Comparison of ENCODE assay signal across 7 mouse cellular contexts in genomic region chr6:83866423-83866822, GRCm38 (mm10). TPM values are rescaled to one million over a fixed set of nuclear protein-coding genes. Genes with fewer than 3 reads are reported as not detected.
A peak's percentile ranks its signal among the peaks of the same experiment; 100 is the strongest.
DNase-seq lines count a peak whose midpoint lies in the region; ATAC-seq and TF ChIP-seq lines count a peak whose summit lies in the region.

No protein-coding gene starts in this region.

- H3K27ac ChIP-seq in lung, embryonic 14.5 days (ENCODE audit: low read depth), result no peak overlapping the region
- H3K27ac ChIP-seq in forebrain, embryonic 12.5 days, result no peak overlapping the region
- H3K27ac ChIP-seq in intestine, embryonic 16.5 days (ENCODE audit: low read length), result no peak overlapping the region
- no peak overlapping the region for H3K27ac ChIP-seq in neural tube, embryonic 11.5 days (ENCODE audit: low read depth, low read length)

- no peaks in the 10 kb centered on the region for H3K4me1 ChIP-seq in lung, embryonic 14.5 days (ENCODE audit: insufficient read depth)
- peaks cover 10% of the 10 kb centered on the region for H3K4me1 ChIP-seq in forebrain, embryonic 12.5 days
- H3K4me1 ChIP-seq in intestine, embryonic 16.5 days (ENCODE audit: control insufficient read depth, insufficient read depth, low read length), result 0 out of 2 replicates have a peak, but pooled peaks cover 2% of the 10 kb centered on the region
- peaks cover 5% of the 10 kb centered on the region; the same call in 1 of the 2 replicates for H3K4me1 ChIP-seq in neural tube, embryonic 11.5 days (ENCODE audit: control insufficient read depth, insufficient read depth, low read length)

- no peak overlapping the region for H3K9ac ChIP-seq in lung, embryonic 14.5 days
- no peak overlapping the region for H3K9ac ChIP-seq in forebrain, embryonic 12.5 days
- H3K9ac ChIP-seq in intestine, embryonic 16.5 days (ENCODE audit: low read depth, low read length), result no peak overlapping the region
- H3K9ac ChIP-seq in neural tube, embryonic 11.5 days (ENCODE audit: low read length), result no peak overlapping the region

- no peaks in the 10 kb centered on the region for H3K36me3 ChIP-seq in lung, embryonic 14.5 days (ENCODE audit: insufficient read depth)
- no peaks in the 10 kb centered on the region for H3K36me3 ChIP-seq in forebrain, embryonic 12.5 days (replicated peaks)
- H3K36me3 ChIP-seq in intestine, embryonic 16.5 days (ENCODE audit: control insufficient read depth, insufficient read depth, low read length), result no peaks in the 10 kb centered on the region
- no peaks in the 10 kb centered on the region for H3K36me3 ChIP-seq in neural tube, embryonic 11.5 days (ENCODE audit: control insufficient read depth, insufficient read depth, low read length)

- no peaks in the 10 kb centered on the region for H3K27me3 ChIP-seq in lung, embryonic 14.5 days (ENCODE audit: insufficient read depth, low read length)
- H3K27me3 ChIP-seq in forebrain, embryonic 12.5 days, result peaks cover 10% of the 10 kb centered on the region
- no peaks in the 10 kb centered on the region for H3K27me3 ChIP-seq in intestine, embryonic 16.5 days (replicated peaks; ENCODE audit: control insufficient read depth, insufficient read depth, low read length)
- H3K27me3 ChIP-seq in neural tube, embryonic 11.5 days (ENCODE audit: control insufficient read depth, insufficient read depth, low read length), result peaks cover 3% of the 10 kb centered on the region; the same call in 1 of the 2 replicates

- 35% methylated on average over 4 of the region's 4 CpGs for WGBS in lung, embryonic 14.5 days
- 44% methylated on average over 4 of the region's 4 CpGs for WGBS in forebrain, embryonic 12.5 days
- 42% methylated on average over 4 of the region's 4 CpGs for WGBS in intestine, embryonic 16.5 days
- WGBS in neural tube, embryonic 11.5 days, result 45% methylated on average over 4 of the region's 4 CpGs

- H3K4me2 ChIP-seq in lung, embryonic 14.5 days, result peak overlapping the region; percentile 99
- peak overlapping the region; percentile 99 for H3K4me2 ChIP-seq in forebrain, embryonic 12.5 days
- H3K4me2 ChIP-seq in intestine, embryonic 16.5 days (ENCODE audit: low read depth, low read length), result peak overlapping the region; percentile 16; the same call in 1 of the 2 replicates
- peak overlapping the region; percentile 95; the same call in 1 of the 2 replicates for H3K4me2 ChIP-seq in neural tube, embryonic 11.5 days (ENCODE audit: low read depth)

- peak; percentile 15; the same call in 1 of the 2 replicates for ATAC-seq in lung, embryonic 14.5 days (ENCODE audit: insufficient read depth)
- ATAC-seq in forebrain, embryonic 12.5 days (ENCODE audit: low FRiP score), result 0 out of 2 replicates have a peak, but pooled peaks have one; percentile 1
- 0 out of 2 replicates have a peak, but pooled peaks have one; percentile 4 for ATAC-seq in intestine, embryonic 16.5 days
- no peak for ATAC-seq in neural tube, embryonic 11.5 days (ENCODE audit: insufficient read depth, low FRiP score, low TSS enrichment)

- H3K4me3 ChIP-seq in lung, embryonic 14.5 days (ENCODE audit: low read depth, low read length), result no peak overlapping the region
- no peak overlapping the region for H3K4me3 ChIP-seq in forebrain, embryonic 12.5 days (replicated peaks)
- H3K4me3 ChIP-seq in intestine, embryonic 16.5 days (ENCODE audit: low read length), result no peak overlapping the region
- H3K4me3 ChIP-seq in neural tube, embryonic 11.5 days (ENCODE audit: low read depth, low read length), result no peak overlapping the region

- DNase-seq in lung, embryonic 14.5 days, result no peak
- no peak for DNase-seq in lung, postnatal 25 days (ENCODE audit: low spot score)
- peak; percentile 14 for DNase-seq in neural tube, embryonic 11.5 days (ENCODE audit: low spot score)
- DNase-seq in adrenal gland, adult 8-10 months, result no peak
- DNase-seq in gastrocnemius, postnatal 4 days (ENCODE audit: low spot score in 2 of 2), result no peak

- H3K9me3 ChIP-seq in lung, embryonic 14.5 days (ENCODE audit: low read depth, low read length), result no peaks in the 10 kb centered on the region
- H3K9me3 ChIP-seq in forebrain, embryonic 12.5 days, result no peaks in the 10 kb centered on the region
- H3K9me3 ChIP-seq in intestine, embryonic 16.5 days (ENCODE audit: control insufficient read depth, low read length), result no peaks in the 10 kb centered on the region
- no peaks in the 10 kb centered on the region for H3K9me3 ChIP-seq in neural tube, embryonic 11.5 days (ENCODE audit: control insufficient read depth, low read length)

- TF ChIP-seq CTCF in lung, embryonic 14.5 days (IDR thresholded peaks at IDR 0.05; ENCODE audit: low read depth), result no peak

RNA-seq across cellular contexts. Expression of gene Zfp638, which starts 0.5 kb away (rescaled TPM):
- polyA plus RNA-seq in lung, embryonic 14.5 days (2014; fragmentation: Nextera tagmentation; extraction: Ambion mirVana), result 71.6 and 77.8 TPM in 2 replicates
- polyA plus RNA-seq in forebrain, embryonic 12.5 days (2016; fragmentation: Nextera tagmentation; extraction: Ambion mirVana), result 109 and 113 TPM in 2 replicates
- polyA plus RNA-seq in intestine, embryonic 16.5 days (2015; fragmentation: Nextera tagmentation; extraction: Ambion mirVana), result 34.4 and 34.7 TPM in 2 replicates
- 98.1 and 102 TPM in 2 replicates for polyA plus RNA-seq in neural tube, embryonic 11.5 days (2014; fragmentation: Nextera tagmentation; extraction: Ambion mirVana)
- 100 to 1,000 TPM in 3 of 4 experiments, 10 to 100 TPM in 1; 85.0 to 116 (median 106) TPM for total RNA-seq in adrenal gland, adult 8-10 months (2022)
- 10 to 100 TPM; 61.7 to 82.4 TPM for total RNA-seq in gastrocnemius, postnatal 4 days (2021)

RNA-seq across cellular contexts. Expression of gene Paip2b, which starts 34.9 kb away (rescaled TPM):
- polyA plus RNA-seq in lung, embryonic 14.5 days (2014; fragmentation: Nextera tagmentation; extraction: Ambion mirVana), result 19.3 and 19.8 TPM in 2 replicates
- 25.0 and 33.7 TPM in 2 replicates for polyA plus RNA-seq in forebrain, embryonic 12.5 days (2016; fragmentation: Nextera tagmentation; extraction: Ambion mirVana)
- polyA plus RNA-seq in intestine, embryonic 16.5 days (2015; fragmentation: Nextera tagmentation; extraction: Ambion mirVana), result 12.7 and 13.4 TPM in 2 replicates
- 19.1 and 21.9 TPM in 2 replicates for polyA plus RNA-seq in neural tube, embryonic 11.5 days (2014; fragmentation: Nextera tagmentation; extraction: Ambion mirVana)
- 10 to 100 TPM; 35.0 to 47.3 (median 40.5) TPM for total RNA-seq in adrenal gland, adult 8-10 months (2022)
- 10 to 100 TPM; 32.6 to 32.7 TPM for total RNA-seq in gastrocnemius, postnatal 4 days (2021)

Comparison
In these comparisons a context has a peak if more than half of its experiments do, and no peak if none do; other contexts are left out.
1. H3K4me2 ChIP-seq: peak in every context shown above with its lines; median percentile 99 in lung, embryonic 14.5 days; 99 in forebrain, embryonic 12.5 days; 95 in neural tube, embryonic 11.5 days; 16 in intestine, embryonic 16.5 days.